Mouse (Mus musculus): ENCODE results near the gene Cmklr1.

Gene Cmklr1

DNA sequence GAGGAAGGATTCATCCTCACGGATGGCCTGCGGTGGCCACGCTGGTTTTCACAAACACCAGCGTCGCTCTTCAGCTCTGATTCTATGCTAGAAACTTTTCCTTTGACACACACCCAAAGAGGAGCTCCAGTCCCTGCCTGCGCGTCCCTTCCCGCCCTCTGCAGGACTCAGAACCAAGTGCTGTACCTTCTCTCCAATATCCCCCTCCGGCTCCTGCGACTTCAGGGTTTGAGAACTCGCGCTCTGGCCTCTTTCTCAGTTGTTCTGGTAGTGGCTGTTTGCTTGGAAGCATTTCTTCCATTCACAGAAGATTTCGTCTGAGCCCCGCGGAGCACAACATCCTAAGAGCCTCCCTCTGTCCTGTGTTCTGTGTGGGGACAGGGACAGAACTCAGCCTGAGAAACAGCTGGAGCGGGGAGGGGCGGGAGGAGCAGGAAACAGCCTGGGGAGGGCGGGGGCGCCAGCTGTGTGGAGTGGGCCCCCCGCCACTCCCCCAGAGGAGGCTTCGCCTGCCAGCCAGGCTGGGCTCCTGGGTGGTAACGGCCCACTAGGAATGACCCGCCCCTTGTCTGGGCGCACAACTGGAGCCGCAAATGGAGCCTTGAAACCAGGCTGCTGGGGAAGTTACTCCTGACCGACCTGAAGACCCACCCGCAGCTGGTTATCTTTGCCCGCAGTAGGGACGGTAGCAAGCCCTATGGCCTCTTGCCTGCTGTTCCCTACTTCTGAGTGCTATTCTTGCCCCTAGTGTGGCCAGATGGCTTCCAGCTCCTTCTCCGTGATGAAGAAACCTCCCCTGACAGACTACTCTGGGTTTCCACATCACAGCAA lies at the start of gene Cmklr1:
Cmklr1 (minus strand) TSS at position 392 of the 831 bp plus-strand sequence.
- DNase-seq (ENCODE audit: low spot score in 2 of 2): no peak

DNA sequence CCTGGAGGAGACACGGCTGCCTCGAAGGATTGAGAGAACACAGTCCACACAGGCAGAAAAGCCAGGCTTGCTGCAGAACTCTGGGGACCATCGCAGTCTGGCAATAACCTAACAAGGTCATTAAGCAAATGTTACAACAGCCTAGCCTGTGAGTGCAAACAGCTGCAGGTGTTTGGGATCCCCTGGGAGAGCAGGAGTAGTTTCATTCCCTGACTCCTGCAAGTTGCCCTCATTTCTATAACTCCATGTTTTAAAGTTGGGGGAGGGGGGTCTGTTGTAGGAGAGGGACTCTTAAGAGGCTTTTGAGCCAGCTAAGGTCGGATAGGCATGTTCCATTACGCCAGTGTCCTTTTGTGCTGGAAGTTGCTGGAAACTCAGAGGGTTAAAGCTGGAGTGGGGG lies 44.2 kb upstream of the Cmklr1 start:
- DNase-seq (ENCODE audit: low spot score in 2 of 2): no peak

DNA sequence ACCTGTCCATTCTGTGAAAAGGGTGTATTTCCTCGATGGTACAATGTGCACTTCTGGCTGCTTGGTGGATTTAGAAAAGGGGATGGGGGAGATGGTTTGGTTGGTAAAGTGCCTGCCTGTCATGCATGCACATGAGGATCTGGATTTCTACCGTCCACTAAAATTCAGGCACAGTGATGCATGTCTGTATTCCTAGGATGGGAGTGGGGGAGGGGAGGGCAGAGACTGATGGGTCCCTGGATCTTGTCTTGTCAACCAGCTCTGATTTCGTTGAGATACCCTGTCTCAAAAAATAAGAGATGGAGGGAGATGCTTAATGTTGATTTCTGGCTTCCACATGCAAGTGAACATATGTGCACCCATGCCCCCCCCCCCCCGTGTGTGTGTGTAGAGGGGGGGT lies 43.8 kb upstream of the Cmklr1 start:
- DNase-seq (ENCODE audit: low spot score in 2 of 2): no peak

DNA sequence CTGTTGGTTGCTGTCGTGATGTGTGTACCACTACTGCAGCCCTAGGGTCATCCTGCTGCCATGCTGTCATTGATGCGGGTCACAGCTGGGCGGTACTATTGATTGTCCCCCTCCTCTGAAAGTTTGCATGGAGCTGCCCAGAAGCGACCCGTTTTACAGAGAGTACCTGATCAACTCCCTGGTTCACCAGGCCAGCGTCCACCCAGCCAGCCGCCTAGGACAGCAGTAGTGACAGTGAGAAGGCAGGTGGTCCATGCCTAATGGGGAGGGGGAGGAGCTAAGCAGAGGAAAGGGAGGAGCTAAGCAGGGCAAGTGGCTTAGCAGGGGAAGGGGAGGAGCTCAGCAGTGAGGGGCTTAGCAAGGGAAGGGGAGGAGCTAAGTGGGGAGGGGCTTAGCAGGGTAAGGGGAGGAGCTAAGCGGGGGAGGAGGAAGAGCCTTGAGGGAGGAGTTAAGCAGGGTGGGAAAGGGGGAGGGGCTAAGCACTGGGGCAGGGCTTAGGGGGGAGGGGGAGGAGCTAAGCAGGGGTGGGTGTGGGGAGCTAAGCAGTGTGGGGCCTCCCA lies 43.0 kb upstream of the Cmklr1 start:
- DNase-seq (ENCODE audit: low spot score in 2 of 2): no peak

DNA sequence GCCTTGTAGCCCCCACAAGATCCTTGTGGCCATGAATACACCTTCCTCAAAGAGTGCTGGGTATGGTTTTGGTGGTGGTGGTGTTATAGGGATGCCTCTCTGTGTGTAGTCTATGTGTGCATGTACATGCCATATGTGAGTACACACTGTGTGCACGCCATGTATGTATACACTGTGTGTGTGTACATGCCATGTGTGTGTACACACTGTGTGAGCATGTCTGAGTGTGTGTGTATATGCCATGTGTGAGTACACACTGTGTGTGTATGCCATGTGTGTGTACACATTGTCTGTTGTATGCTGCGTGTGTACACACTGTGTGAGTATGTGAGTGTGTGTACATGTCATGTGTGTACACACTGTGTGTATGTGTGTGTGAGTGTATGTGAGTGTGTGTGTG lies 40.6 kb upstream of the Cmklr1 start:
- DNase-seq (ENCODE audit: low spot score in 2 of 2): no peak

DNA sequence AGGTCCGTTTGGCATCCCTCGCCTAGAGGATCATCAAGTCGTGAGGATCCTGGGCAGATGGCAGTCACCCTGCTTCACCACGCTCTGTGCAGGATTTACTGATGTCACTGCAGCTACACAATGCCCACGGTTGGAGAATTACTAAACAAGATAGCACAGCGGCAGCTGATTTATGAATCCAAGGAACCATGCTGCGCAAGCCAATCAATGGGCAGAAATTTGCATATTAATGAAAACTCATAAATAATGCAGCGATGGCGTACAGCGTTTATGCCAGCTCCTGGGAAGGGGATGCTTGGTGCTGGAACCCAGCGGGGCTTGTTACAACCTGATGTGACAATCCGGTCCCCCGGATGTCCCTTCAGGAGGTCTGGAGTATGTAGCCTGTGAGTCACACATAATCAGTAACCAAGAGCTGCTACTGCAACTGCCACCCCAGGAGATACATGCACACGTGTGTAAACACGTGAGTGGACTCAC lies 39.9 kb upstream of the Cmklr1 start:
- no peak for DNase-seq (ENCODE audit: low spot score in 2 of 2)

DNA sequence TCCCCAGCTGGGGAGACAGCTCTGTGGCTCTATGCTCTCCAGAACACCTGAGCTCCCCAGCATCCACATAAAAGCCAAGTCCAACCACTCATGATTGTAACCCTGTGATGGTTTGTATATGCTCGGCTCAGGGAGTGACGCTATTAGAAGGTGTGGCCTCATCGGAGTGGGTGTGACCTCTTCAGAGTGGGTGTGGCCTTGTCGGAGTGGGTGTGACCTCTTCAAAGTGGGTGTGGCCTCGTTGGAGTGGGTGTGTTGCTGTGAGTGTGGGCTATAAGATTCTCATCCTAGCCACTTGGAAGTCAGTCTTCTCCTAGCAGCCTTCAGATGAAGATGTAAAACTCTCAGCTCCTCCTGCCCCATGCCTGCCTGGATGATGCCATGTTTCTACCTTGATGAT lies 37.3 kb upstream of the Cmklr1 start:
- no peak for DNase-seq (ENCODE audit: low spot score in 2 of 2)

DNA sequence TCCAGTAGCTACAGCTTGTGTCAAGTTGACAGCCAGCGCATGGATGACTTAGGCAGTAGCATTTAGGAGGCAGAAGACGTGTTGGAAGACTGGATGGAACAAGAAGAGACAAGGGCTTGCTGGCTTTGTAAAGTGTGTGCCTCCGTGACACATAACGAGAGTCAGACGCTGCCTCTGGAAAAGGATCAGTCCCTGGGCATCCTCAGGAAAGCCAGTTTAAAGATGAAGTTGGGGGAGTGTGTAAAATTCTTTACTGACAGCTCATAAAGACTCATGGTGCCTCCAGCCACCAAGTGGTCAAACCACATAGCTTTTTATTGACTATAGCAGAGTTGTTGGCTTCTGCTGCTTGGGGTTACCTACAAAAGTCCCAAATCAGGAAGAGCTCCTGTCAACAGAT lies 35.2 kb upstream of the Cmklr1 start:
- DNase-seq (ENCODE audit: low spot score in 2 of 2): no peak

DNA sequence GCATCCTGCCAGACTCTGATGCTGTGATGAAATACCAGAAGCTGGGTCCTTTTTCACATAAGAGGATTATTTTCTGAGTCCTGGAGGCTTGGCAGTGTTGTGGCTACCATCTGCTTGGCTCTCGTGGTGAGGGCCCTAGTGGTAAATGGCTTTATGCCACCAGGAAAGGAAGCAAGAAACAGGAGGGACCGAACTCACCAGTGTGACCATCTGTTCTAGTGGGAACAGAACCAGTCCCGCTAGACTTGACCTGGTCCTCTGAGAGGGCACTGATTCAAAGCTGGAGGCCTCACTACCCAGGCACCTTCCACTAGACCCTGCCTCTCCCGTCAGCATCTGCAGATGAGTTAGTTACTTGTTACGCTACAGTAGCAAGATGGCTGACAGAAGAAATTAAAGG lies 33.0 kb upstream of the Cmklr1 start:
- no peak for DNase-seq (ENCODE audit: low spot score in 2 of 2)

DNA sequence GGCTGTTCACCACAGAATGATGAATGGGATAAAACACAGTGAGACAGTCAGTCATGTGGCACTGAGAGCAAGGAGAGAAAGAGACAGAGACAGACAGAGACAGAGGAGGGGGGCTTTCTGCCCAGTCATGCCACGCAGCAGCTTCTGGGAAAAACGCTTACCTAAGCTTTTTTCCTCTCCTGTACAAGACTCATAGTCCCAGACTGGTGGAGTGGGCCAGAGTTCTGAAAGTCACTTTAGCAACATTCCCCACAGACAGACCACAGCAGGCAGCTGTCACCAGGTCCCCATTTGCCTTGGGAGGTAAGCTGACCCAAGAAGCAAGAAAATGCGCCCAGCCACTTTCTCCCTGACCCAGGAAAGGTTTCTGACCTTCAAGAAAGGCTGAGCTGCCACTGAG lies 32.2 kb upstream of the Cmklr1 start:
- DNase-seq (ENCODE audit: low spot score in 2 of 2): no peak

DNA sequence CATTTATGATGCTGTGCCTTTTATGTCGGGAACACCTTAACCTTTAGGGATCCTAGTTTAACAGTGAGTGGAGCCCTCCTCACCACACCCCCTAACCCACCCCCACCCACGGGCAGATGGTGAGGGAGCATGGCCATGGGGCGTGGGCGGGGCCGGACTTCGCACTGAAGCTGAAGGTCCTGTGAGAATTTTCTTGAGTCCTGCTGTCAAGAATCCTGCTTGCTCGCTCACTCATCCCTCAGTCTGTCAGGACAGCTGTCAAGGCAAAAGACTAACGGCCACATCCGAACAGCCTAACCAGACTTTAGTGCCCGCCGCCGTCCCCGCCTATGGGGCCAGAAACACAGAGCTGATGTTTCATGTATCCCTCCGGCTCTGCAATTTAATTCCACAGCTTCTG lies 31.0 kb upstream of the Cmklr1 start:
- no peak for DNase-seq (ENCODE audit: low spot score in 2 of 2)

DNA sequence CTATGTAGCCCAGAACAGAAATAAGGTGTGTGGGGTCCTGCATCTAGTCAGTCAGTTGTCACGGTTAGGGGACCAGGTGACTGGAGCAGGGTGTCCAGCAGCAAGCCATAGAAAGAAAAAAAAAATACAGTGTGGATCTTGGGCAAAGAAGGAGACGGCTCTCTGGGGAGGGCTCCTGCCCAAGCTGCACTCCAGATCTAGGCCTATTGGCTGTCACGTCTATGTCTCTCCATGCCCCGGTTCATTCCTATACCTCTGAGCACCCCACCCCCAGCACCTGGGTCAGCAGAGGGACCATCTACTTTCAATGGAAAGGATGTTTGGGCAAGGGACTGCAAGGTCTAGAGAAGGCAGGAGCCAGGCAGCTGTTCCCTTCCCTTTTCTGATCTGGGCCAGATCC lies 29.3 kb upstream of the Cmklr1 start:
- no peak for DNase-seq (ENCODE audit: low spot score in 2 of 2)

DNA sequence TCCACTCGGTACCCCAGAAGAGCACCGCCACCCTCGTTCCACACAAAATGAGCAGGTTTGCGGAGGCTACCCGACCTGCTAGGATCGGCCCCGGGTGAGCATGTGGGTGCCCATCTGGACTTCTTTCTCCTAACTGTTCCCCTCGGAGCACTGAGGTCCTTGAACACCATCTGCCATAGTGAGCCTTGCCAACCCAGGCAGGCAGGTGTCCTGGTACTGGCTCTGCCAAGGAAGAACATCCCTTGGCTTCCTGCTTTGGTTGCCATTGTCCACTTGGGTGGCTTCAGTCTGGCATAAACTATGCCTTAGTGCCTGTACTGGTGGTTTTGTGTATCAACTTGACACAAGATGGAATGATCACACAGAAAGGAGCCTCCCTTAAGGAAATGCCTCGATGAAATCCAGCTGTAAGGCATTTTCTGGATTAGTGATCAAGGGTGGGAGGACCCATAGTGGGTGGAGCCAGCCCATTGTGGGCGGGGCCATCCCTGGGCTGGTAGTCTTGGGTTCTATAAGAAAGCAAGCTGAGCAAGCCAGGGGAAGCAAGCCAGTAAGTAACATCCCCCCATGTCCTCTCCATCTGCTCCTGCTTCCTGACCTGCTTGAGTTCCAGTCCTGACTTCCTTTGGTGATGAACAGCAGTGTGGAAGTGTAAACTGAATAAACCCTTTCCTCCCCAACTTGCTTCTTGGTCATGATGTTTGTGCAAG lies 28.7 kb upstream of the Cmklr1 start:
- DNase-seq (ENCODE audit: low spot score in 2 of 2): no peak

DNA sequence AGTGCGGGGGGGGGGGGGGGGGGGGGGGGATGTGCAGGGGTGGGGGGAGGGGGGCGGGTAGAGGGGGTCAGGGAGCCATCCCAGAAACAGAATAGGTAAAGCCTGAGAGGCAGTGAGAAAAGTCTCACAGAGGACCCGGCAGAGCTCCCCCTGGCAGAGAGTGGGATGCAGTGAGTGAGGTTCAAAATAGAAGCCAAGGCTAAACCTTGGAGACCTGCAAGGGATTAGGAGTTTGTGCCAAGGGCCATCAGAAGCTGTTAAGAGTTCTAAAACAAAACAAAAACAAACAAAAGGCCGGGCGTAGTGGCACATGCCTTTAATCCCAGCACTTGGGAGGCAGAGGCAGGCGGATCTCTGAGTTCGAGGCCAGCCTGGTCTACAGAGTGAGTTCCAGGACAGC lies 27.3 kb upstream of the Cmklr1 start:
- DNase-seq (ENCODE audit: low spot score in 2 of 2): no peak

DNA sequence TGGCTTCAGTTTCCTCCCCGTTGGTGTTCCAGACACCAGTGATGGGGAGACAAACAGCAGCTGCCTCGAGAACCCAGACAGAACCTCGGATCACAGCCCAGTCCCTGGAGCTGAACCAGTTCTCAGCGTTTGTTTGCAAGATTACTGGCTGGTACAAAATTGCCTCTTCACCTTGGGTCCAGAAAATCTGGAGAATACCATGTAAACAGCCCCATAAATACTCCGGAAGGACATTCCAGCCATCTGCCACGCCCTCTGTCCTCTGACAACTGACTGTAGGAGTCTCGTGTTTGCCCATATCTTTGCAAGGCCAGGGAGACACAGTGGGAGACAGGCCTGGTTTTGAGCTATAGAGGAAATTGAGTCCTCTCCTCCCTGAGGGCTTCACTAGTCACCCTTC lies 24.6 kb upstream of the Cmklr1 start:
- DNase-seq (ENCODE audit: low spot score in 2 of 2): no peak

DNA sequence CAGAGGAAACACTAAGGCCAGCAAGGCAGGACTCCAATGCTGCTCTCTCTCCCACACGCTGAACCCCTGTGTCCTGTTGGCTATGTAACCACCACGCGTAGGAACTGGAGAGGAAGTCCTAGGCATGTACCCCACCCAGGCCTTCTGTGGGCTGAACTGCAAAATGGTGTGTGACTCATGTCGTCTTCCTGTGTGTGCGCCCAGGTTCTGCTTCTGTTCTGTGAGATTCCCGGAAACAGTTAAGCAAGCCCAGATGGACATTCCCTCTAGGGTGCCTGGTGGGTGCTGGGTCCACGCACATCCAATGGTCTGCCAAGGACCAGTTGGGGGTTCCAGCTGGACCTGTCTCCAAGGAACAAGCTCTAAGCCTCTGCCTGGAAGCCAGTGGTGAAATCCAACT lies 22.2 kb upstream of the Cmklr1 start:
- no peak for DNase-seq (ENCODE audit: low spot score in 2 of 2)

DNA sequence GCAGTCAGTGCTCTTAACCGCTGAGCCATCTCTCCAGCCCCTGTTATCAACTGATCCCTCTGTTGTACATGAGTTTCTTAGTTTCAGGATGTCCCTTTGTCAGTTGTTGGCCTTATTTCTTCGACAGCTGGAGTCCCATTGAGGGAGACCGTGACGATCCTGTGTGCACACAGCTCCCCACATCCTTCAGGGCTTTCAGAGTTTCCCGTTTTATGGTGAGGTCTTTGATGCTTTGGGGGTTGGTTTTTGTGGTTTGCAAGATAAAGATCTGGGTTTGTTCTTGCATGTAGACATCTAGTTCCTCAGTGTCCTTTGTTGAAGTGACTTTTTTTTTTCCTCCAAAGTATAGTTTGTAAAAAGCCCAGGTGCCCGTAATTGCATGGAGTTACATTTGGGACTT lies 20.4 kb upstream of the Cmklr1 start:
- no peak for DNase-seq (ENCODE audit: low spot score in 2 of 2)

DNA sequence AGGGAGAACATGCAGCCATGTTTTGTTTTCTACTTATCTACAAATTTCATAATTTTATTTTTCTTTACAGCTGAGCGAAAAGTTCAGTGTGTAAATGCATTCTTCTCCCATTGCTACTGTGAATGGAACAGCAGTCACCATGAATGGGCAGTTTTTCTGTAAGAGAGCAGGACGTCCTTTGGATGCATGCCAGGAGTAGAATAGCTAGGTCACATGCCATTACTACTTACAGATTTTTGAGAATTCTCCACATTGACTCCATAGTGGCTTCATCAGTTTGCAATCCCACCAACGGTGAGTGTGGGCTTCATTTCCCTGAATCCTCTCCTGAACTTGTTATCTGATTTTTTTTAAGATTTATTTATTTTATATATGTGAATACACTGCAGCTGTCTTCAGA lies 19.9 kb upstream of the Cmklr1 start:
- DNase-seq (ENCODE audit: low spot score in 2 of 2): no peak

DNA sequence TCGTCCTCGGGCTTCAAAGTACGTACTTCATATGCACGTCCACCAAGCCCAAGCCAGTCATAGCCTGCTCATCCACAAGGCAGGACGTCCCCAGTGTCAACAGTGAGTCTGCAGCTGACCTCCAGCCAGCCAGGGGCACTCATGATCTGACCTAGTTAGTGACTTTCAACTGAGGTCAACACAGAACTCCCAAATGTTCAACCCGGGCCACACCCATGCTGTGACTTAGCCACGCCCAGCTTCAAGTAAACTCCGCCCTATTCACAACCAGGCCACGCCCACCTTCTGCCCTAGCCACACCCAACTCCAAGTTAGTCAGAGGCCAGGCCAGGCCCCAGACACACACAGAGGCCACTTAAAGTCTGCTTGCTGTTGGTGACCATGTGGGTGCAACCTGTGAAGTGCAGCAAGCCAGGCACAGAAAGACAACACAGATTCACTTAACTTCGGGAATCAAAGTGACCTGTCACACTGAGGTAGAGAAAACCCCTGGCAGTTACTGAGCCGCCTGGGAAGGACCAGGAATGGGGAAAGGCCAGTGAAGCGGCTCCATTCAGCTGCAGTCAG lies 14.5 kb upstream of the Cmklr1 start:
- DNase-seq (ENCODE audit: low spot score in 2 of 2): no peak

DNA sequence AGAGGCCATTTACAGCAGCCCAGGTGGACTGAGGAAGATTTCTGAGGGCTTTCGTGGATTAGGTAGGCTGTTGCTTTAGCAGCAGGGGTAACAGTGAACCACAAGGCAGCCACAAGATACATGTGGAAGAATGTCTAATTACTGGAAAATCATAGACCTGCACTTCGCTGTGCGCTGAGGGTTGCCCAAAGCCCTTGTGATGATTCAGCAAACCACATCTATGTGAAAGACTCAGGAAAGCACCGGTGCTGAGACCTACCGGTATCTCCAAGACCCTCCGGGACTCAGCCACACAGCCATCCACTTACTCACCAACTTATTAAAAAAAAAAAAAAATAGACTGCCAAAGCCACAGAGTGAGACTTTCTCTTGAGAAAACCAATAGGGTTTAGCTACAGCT lies 13.9 kb upstream of the Cmklr1 start:
- no peak for DNase-seq (ENCODE audit: low spot score in 2 of 2)

DNA sequence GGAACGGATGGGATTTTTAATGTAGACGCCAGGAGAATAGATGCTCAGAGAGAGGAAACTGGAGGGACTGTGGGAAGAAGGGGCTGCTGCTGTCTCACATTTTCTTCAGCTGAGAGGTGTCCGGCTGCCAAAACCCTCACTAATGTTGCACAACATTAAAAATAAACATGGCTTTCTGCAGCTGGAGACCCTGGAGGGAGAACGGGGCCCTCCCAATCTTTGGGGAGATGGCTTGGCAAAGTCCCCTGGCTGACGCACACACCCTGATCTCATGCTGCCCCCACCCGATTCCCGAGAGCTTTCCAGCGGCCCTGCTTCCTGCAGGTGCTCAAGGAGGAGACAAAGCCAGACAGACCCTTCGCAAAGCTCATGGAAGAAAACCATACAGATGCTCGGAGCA lies 10.6 kb upstream of the Cmklr1 start:
- no peak for DNase-seq (ENCODE audit: low spot score in 2 of 2)

DNA sequence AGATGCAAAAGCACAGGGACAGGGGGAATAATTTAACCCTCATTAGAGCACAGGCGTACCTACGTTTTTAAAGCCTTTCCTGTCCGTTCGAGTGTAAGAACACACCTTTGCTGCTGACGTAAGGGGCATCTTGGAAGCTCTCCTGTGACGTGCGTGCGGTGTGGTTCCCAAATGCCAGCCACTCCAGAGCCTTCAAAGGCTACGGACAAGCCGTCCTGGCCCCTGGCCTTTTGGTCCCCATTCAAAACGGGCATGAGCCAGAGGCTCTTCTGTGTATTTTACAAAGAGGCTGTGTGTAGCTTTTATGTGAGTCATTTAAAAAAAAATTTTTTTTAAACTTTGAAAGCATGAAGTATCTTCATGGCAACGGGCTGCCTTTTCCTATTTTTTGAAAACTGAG lies 4.6 kb upstream of the Cmklr1 start:
- no peak for DNase-seq (ENCODE audit: low spot score in 2 of 2)

DNA sequence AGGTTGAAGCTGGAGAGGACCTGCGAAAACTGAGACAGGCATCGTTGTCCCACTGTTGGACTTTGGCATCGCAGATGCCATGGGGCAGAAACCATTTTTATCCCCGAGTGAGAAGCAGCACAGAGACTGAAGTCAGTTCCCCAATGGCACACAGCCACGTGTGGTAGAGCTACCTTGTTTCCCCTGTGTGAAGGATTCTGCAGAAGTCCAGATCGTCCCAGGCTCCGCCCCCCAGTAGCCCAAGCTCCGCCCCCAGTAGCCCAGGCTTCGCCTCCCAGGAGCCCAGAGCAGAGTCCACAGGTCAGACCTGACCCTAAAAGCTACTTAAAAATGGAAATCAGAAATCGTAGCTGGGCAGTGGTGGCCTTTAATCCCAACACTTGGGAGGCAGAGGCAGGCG lies 4.0 kb upstream of the Cmklr1 start:
- no peak for DNase-seq (ENCODE audit: low spot score in 2 of 2)
